Mouse (Mus musculus): ENCODE data around the gene Apbb2. TPM values are rescaled to one million over a fixed set of nuclear protein-coding genes. Genes with fewer than 3 reads are reported as not detected.

Gene Apbb2
- total and polyA plus RNA-seq, 2 experiments from 2014 or later: 64.6 to 77.2 TPM

DNA sequence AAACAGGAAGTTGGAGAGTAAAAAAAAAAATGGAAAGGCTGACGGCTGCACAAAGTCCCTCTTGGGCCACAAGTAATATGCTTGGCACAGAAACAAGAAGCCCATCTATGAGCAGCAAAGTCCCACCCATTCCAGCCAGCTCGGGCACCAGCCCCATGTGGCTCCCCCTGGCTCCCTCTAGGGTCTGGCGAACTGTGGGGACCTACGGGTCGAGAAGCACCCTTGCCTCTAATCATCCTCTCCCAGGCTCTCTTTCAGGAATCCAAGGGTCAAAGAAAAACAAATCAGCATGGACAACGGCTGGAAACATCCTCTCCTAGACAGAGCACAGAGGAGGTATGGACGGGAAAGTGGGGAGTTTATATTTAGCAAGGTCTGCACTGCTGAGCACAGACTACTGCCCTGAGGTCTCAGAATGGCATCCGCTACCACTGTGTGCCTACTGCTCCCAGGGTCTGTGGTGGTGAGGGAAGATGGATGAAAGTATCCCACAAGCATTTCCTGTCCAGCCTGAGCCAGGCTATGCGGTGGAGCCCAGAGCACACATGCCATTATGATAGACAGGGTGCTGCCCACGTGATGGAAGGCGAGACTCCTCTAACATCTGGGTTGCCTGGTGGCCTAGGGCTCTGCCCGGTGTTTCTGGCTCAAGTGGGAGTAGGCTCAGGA, 212.7 kb downstream of the Apbb2 start:
- no peak for DNase-seq
- Histone ChIP-seq H3K36me3 (ENCODE audit: insufficient read depth) (no peaks in the 10 kb centered on the region), H3K27me3 (ENCODE audit: insufficient read depth, low read length) (no peaks in the 10 kb centered on the region), H3K4me3 (ENCODE audit: low read depth, low read length) (no peak overlapping the region), H3K9ac (no peak overlapping the region), H3K4me1 (ENCODE audit: insufficient read depth) (no peaks in the 10 kb centered on the region), H3K27ac (ENCODE audit: low read depth, low read length) (no peak overlapping the region), H3K9me3 (ENCODE audit: low read length) (no peaks in the 10 kb centered on the region), H3K4me2 (ENCODE audit: low read depth) (no peak overlapping the region)
- ATAC-seq: no peak
- no peak for TF ChIP-seq CTCF (IDR thresholded peaks at IDR 0.05; ENCODE audit: low read depth)
- WGBS: 85% methylated on average over 12 of the region's 12 CpGs

- WGBS: 86% methylated on average over 6 of the region's 6 CpGs
- no peak for ATAC-seq
Measured at GRCm38 (mm10) chr5:66405305-66405704, 213.3 kb downstream of the Apbb2 start.

DNA sequence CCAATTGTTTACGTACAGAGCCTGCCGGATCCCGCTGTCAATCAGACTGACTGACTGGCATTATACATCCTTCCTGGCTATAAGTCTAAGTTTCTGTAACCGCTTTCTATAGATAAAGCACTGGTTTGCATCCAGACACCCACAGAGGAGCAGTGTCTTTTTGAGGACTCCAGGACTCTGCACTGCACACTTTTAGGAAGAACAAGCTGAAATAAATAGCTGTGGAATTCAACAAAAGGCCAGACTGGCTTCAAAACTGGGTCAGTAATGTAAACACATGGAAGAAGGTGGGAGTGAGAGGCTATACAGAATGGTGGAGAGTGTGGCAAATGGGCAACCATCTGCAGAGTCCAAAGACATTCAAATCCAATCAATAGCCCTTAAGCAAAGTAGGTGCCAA, 218.0 kb downstream of the Apbb2 start:
- Histone ChIP-seq H3K27ac (ENCODE audit: low read depth, low read length) (no peak overlapping the region), H3K4me1 (ENCODE audit: insufficient read depth) (no peaks in the 10 kb centered on the region), H3K4me3 (ENCODE audit: low read depth, low read length) (no peak overlapping the region), H3K27me3 (ENCODE audit: insufficient read depth, low read length) (no peaks in the 10 kb centered on the region), H3K9ac (no peak overlapping the region), H3K4me2 (ENCODE audit: low read depth) (no peak overlapping the region), H3K36me3 (ENCODE audit: insufficient read depth) (0 out of 2 replicates have a peak, but pooled peaks cover 3% of the 10 kb centered on the region), H3K9me3 (ENCODE audit: low read length) (no peaks in the 10 kb centered on the region)
- ATAC-seq: no peak
- TF ChIP-seq CTCF (IDR thresholded peaks at IDR 0.05; ENCODE audit: low read depth): no peak
- 78% methylated on average over 4 of the region's 4 CpGs for WGBS
- no peak for DNase-seq

More at GRCm38 (mm10) chr5:66405305-66405704, 213.3 kb downstream of the Apbb2 start:
- Histone ChIP-seq H3K4me3 (ENCODE audit: low read depth, low read length) (no peak overlapping the region), H3K9ac (no peak overlapping the region), H3K27ac (ENCODE audit: low read depth, low read length) (no peak overlapping the region), H3K9me3 (ENCODE audit: low read length) (no peaks in the 10 kb centered on the region), H3K27me3 (ENCODE audit: insufficient read depth, low read length) (no peaks in the 10 kb centered on the region), H3K36me3 (ENCODE audit: insufficient read depth) (no peaks in the 10 kb centered on the region), H3K4me2 (ENCODE audit: low read depth) (no peak overlapping the region), H3K4me1 (ENCODE audit: insufficient read depth) (no peaks in the 10 kb centered on the region)
- TF ChIP-seq CTCF (IDR thresholded peaks at IDR 0.05; ENCODE audit: low read depth): no peak
- DNase-seq: no peak

DNA sequence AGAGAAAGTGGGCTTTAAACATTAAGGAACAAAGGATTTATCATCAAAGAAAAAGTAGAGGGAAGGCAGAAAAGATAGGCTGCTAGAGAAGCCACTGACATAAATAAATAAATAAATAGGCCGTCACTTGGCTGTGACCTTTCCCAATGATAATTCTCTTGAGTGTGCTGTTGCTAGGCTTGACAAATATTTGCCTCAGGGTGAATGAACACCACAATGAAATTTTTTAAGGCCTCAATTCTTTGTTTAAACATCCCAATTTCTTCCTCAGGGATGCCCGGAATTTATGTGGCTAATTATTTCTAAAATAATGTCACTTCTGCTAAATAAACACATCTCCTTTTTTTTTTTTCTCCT, 219.3 kb downstream of the Apbb2 start:
- H3K9ac ChIP-seq: no peak overlapping the region
- WGBS: 75% methylated on average over 2 of the region's 2 CpGs
- DNase-seq (no peak), ATAC-seq (no peak)
- no peak overlapping the region for H3K4me2 ChIP-seq (ENCODE audit: low read depth)
- no peak overlapping the region for H3K27ac ChIP-seq (ENCODE audit: low read depth, low read length)
- no peak for TF ChIP-seq CTCF (IDR thresholded peaks at IDR 0.05; ENCODE audit: low read depth)
- H3K4me3 ChIP-seq (ENCODE audit: low read depth, low read length): no peak overlapping the region
- no peaks in the 10 kb centered on the region for H3K4me1 ChIP-seq (ENCODE audit: insufficient read depth)
- H3K9me3 ChIP-seq (ENCODE audit: low read length): no peaks in the 10 kb centered on the region
- H3K27me3 ChIP-seq (ENCODE audit: insufficient read depth, low read length): no peaks in the 10 kb centered on the region
- H3K36me3 ChIP-seq (ENCODE audit: insufficient read depth): 0 out of 2 replicates have a peak, but pooled peaks cover 3% of the 10 kb centered on the region

GRCm38 (mm10) chr5:66398530-66399263, 219.9 kb downstream of the Apbb2 start:
- Histone ChIP-seq H3K9me3 (ENCODE audit: low read length) (no peaks in the 10 kb centered on the region), H3K36me3 (ENCODE audit: insufficient read depth) (0 out of 2 replicates have a peak, but pooled peaks cover 3% of the 10 kb centered on the region), H3K27ac (ENCODE audit: low read depth, low read length) (no peak overlapping the region), H3K4me2 (ENCODE audit: low read depth) (no peak overlapping the region), H3K9ac (no peak overlapping the region), H3K27me3 (ENCODE audit: insufficient read depth, low read length) (no peaks in the 10 kb centered on the region), H3K4me1 (ENCODE audit: insufficient read depth) (no peaks in the 10 kb centered on the region), H3K4me3 (ENCODE audit: low read depth, low read length) (no peak overlapping the region)
- DNase-seq (no peak), ATAC-seq (no peak)
- TF ChIP-seq CTCF (IDR thresholded peaks at IDR 0.05; ENCODE audit: low read depth): no peak
- 98% methylated on average over 5 of the region's 5 CpGs for WGBS

DNA sequence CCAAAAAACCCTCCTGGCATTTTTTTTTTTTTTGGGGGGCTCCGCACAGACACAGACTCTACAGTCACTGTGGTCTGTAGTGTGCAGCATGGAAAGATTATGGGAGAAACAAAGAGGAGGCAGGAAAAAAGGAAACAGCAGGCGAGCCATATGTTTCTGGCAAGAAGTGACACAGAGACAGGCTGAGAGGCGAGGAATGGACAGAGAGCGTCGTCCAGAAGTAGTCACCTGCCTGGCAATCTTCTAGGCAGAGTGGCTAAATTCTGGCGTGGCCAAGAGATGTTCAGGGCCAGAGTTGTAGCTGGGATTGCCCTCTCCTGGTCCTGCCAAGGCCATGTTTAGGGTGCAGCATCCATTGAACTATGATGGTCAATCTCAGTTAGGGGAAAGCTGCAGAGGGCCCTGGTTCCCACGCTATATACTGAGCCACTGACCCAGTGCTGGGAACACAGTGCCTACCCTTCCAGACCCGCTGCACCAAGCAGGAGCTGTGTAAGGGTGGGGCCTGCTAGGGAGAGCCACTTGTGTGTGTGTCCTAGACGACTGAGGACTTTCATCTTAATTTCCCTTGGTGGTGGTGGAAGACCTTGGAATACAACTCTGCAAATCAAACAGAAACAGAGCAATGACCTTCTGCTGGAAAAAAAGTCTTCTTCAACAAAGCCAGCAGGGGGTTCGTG, 224.7 kb downstream of the Apbb2 start:
- TF ChIP-seq CTCF (IDR thresholded peaks at IDR 0.05; ENCODE audit: low read depth): no peak
- H3K27me3 ChIP-seq (ENCODE audit: insufficient read depth, low read length): no peaks in the 10 kb centered on the region
- H3K9ac ChIP-seq: no peak overlapping the region
- 0 out of 2 replicates have a peak, but pooled peaks cover 3% of the 10 kb centered on the region for H3K36me3 ChIP-seq (ENCODE audit: insufficient read depth)
- no peaks in the 10 kb centered on the region for H3K4me1 ChIP-seq (ENCODE audit: insufficient read depth)
- 73% methylated on average over 10 of the region's 10 CpGs for whole genome bisulfite sequencing
- H3K27ac ChIP-seq (ENCODE audit: low read depth, low read length): no peak overlapping the region
- H3K4me3 ChIP-seq (ENCODE audit: low read depth, low read length): no peak overlapping the region
- H3K9me3 ChIP-seq (ENCODE audit: low read length): no peaks in the 10 kb centered on the region
- ATAC-seq: 0 out of 2 replicates have a peak, but pooled peaks have one; percentile 42
- no peak for DNase-seq
- H3K4me2 ChIP-seq (ENCODE audit: low read depth): no peak overlapping the region
